Mouse (Mus musculus) limb, embryonic 10.5 days (tissue): ENCODE measurements at regions not wholly inside any gene's neighbourhood (a gene's known extent, or its start where the extent isn't known, plus 50 kb on each side); places are given as distances from the start of the nearest gene placed in this dataset.

ENCODE experiments used
- DNase-seq: peaks from one replicate; pipeline ENCODE4 v3.0.0-alpha.2; 2017; ENCODE audit warnings: low spot score
- H3K27ac ChIP-seq: fragments of 300-500 bp; sonication (generic); 2 replicates; pipeline ENCODE4 v1.5.1; 2016; ENCODE audit warnings: mild to moderate bottlenecking
- H3K27me3 ChIP-seq: fragments of 300-500 bp; sonication (generic); 2 replicates; pipeline ENCODE4 v1.6.1; 2016; ENCODE audit warnings: low read depth, mild to moderate bottlenecking; ENCODE audit not compliant: poor library complexity, severe bottlenecking
- H3K36me3 ChIP-seq: fragments of 300-500 bp; sonication (generic); 2 replicates; pipeline ENCODE4 v1.6.1; 2016; ENCODE audit warnings: mild to moderate bottlenecking, moderate library complexity
- H3K4me1 ChIP-seq: fragments of 300-500 bp; sonication (generic); 2 replicates; pipeline ENCODE4 v1.6.1; 2016
- H3K4me3 ChIP-seq: fragments of 300-500 bp; sonication (generic); 2 replicates; pipeline ENCODE4 v1.5.1; 2016; ENCODE audit warnings: mild to moderate bottlenecking, moderate library complexity
- H3K9me3 ChIP-seq: fragments of 300-500 bp; sonication (generic); replicated peaks from 2 replicates; pipeline ENCODE4 v1.6.1; 2016; ENCODE audit warnings: mild to moderate bottlenecking
- WGBS: fragments of 180-500 bp; shearing (Covaris S2); methylation state at CpG from one replicate; pipeline ENCODE4 v1.1.7; 2016; 5-methylcytosine and 5-hydroxymethylcytosine counted together

DNA sequence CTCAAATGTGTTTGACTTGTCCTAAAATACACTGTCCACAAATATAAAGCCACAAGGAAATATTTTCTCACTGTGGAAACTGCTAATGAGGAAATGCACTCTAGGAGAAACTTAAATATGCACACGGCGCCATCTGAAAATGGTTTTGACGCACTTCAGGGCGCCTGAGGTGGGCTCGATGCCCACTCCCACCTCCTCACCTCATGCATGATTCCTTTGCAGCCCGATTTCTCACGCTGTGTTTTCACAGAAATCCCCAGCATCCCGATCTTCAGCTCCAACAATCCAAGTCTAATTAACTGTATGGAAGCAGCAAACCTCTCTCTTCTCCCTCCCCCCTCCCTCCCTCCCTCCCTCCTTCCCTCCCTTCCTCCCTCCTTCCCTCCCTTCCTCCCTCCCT, 92.5 kb upstream of the Plcz1 start:
- Histone ChIP-seq H3K27me3 (no peaks in the 10 kb centered on the region), H3K36me3 (no peaks in the 10 kb centered on the region), H3K4me3 (no peak overlapping the region), H3K4me1 (peaks cover 9% of the 10 kb centered on the region), H3K9me3 (no peaks in the 10 kb centered on the region), H3K27ac (no peak overlapping the region)
- WGBS = 88% methylated on average over 8 of the region's 8 CpGs
- DNase-seq = no peak

DNA sequence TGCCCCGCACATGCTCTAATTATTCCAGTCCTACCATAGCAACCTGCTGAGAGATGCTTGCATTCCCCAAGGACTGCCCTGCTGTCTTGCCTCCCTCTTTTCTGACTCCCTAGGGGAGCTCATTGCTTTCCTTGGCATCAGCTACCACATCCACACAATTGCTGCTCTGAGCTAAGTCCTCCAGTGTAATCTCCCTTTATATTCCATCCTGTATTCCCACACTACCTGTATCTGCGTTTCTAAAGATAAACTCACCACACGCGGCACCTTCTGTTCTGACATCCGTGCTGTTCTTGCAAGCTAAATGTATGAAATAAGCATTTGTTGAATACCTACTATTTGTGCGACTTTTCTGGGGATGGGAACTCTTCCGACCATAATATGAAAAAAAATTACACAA, 85.4 kb upstream of the Plcz1 start:
- no peak for DNase-seq
- no peaks in the 10 kb centered on the region for H3K36me3 ChIP-seq
- no peaks in the 10 kb centered on the region for H3K27me3 ChIP-seq
- peaks cover 2% of the 10 kb centered on the region; the same call in 1 of the 2 replicates for H3K9me3 ChIP-seq
- 93% methylated on average over 7 of the region's 7 CpGs for WGBS
- H3K27ac ChIP-seq = no peak overlapping the region
- H3K4me3 ChIP-seq = no peak overlapping the region
- no peaks in the 10 kb centered on the region for H3K4me1 ChIP-seq

DNA sequence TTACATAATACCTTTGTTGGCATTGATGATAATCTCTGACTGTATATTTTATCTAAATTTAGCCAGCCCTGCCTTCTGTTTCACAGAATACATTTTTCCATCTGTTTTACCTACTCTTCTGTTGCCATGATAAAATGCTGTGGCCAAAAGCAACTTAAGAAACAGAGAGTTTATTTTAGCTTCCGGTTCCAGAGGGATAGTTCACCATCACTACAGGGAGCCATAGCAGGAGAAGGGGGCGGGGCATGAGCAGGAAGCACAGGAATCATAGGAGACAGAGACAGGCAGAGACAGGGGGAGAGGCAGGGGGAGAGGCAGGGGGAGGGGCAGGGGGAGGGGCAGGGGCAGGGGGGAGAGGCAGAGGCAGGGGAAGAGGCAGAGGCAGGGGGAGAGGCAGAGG, 72.8 kb upstream of the Plcz1 start:
- DNase-seq = no peak
- H3K27me3 ChIP-seq = no peaks in the 10 kb centered on the region
- WGBS = 96% methylated on average over 2 of the region's 2 CpGs
- no peaks in the 10 kb centered on the region for H3K36me3 ChIP-seq
- H3K9me3 ChIP-seq = no peaks in the 10 kb centered on the region
- H3K27ac ChIP-seq = no peak overlapping the region
- no peak overlapping the region for H3K4me3 ChIP-seq
- no peaks in the 10 kb centered on the region for H3K4me1 ChIP-seq

DNA sequence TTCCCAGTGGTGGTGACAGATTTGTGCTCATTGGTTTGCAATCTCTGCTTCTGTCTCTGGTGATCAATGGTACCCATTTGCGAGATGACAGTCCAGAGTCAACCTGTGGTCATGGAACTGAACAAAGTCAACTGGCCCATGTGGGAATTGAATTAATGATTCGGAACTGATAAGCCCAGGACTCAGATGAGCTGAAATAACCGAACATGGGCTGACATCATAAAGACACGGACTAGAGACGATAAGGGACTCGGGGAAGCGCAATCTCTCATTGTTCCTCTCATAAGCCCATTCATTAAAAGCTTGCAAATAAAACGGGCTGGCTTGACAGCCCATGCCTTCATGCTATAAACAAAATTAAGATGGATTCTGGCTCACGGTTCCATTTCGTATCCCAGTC, 70.8 kb upstream of the Plcz1 start:
- H3K36me3 ChIP-seq = no peaks in the 10 kb centered on the region
- 91% methylated on average over 10 of the region's 10 CpGs for WGBS
- H3K27ac ChIP-seq = no peak overlapping the region
- DNase-seq = no peak
- H3K4me1 ChIP-seq = no peaks in the 10 kb centered on the region
- H3K9me3 ChIP-seq = no peaks in the 10 kb centered on the region
- H3K4me3 ChIP-seq = no peak overlapping the region
- H3K27me3 ChIP-seq = no peaks in the 10 kb centered on the region

DNA sequence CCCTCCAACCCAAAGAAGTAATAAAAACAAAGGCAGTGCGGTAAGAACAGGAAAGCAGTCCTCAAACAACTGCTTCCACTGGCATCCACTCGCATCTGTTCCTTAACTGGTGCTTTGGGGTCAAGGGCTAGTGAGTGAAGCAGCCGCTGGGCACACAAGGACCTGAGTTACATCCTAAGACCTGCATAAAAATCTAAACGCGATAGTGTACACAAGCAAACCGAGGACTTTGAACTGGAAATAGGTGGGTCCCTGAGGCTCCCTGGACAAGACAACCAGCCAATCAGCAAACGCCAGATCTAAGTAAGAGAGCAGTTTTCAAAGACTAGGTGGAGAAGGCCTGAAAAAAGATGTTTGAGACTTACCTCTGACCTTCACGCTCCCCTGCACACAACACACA, 66.8 kb upstream of the Plcz1 start:
- Histone ChIP-seq H3K4me3 (no peak overlapping the region), H3K27ac (no peak overlapping the region), H3K36me3 (no peaks in the 10 kb centered on the region), H3K9me3 (no peaks in the 10 kb centered on the region), H3K27me3 (no peaks in the 10 kb centered on the region), H3K4me1 (no peaks in the 10 kb centered on the region)
- WGBS = 75% methylated on average over 8 of the region's 8 CpGs
- no peak for DNase-seq

DNA sequence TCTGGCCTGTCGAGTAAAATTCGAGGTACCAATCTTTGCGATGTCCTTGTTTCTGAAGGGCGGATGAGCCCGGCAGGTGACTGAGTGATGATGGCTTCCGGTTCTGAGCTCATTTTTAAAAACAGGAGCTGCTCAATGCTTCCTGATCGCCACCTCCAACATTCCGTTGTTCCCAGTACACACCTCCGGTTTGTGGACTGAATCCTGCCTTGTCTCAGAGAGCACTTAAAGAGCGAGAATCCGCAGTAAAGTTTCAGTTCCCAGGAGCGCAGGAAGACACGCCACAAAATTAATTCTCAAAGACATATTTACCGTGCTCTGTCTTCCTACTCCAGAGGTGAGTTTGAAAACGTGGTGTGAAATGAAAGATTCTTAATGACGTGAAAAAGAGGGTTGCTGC, 66.4 kb upstream of the Plcz1 start:
- DNase-seq = no peak
- H3K27me3 ChIP-seq = no peaks in the 10 kb centered on the region
- no peaks in the 10 kb centered on the region for H3K4me1 ChIP-seq
- H3K27ac ChIP-seq = no peak overlapping the region
- H3K9me3 ChIP-seq = no peaks in the 10 kb centered on the region
- H3K36me3 ChIP-seq = no peaks in the 10 kb centered on the region
- WGBS = 86% methylated on average over 16 of the region's 16 CpGs
- H3K4me3 ChIP-seq = no peak overlapping the region

DNA sequence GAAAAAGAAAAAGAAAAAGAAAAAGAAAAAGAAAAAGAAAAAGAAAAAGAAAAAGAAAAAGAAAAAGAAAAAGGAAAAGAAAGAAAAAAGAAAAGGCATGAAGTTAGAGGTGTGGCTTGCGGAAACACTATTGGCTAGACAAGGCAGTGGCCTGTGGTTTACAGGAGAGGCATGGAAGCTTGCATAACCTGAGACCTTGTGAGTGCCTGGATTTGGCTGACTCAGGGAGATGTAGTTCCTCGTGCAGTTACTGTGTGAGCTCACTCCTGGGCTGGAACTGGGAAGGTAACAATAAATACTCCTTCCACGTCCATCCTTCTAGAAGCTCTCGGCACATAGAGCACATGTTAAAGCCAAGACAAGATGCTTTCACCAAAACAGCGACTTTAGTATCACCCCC, 64.9 kb upstream of the Plcz1 start:
- H3K36me3 ChIP-seq = no peaks in the 10 kb centered on the region
- no peak overlapping the region for H3K4me3 ChIP-seq
- no peak overlapping the region for H3K27ac ChIP-seq
- no peaks in the 10 kb centered on the region for H3K4me1 ChIP-seq
- 89% methylated on average over 5 of the region's 5 CpGs for WGBS
- no peak for DNase-seq
- H3K27me3 ChIP-seq = no peaks in the 10 kb centered on the region
- H3K9me3 ChIP-seq = no peaks in the 10 kb centered on the region

DNA sequence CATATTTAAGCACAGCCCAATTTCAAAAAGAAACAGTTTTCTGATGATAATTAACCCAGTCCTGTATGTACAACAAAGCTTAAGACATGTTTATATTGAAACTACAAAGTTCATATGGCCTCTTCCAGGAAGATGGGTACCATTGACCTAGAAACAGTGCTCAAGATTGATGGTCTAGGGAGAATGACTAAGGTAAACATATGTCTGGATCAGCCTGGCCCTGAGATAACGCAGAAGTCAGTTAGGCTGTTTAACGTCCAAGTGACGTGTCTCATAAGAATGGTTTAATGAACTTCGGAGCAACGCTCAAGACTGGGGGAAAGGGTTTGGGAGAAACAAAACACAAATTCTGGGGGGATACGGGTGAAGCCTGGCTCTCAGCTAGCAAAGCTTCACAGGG, 60.8 kb upstream of the Plcz1 start:
- no peak overlapping the region for H3K27ac ChIP-seq
- WGBS = 43% methylated on average over 6 of the region's 6 CpGs
- DNase-seq = no peak

DNA sequence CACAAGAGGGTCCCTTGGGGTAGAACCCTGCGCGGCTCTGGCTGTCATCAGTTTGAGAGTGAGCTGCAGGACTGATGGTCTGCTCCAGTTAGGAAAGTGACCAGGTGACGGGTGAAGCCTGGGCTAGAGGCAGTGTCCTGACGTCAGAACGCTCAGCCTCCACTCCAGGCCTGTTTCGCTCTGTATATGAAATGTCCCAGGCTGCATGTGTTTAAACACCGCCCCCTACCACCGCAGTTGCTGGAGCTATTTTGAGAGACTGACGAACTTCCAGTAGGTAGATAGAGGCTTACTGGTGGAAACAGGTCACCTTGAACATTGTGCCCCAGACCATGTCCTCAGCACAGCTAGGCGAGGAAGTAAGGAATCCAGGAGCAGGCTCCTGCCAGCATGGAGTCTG, 54.2 kb upstream of the Plcz1 start:
- WGBS = 82% methylated on average over 10 of the region's 10 CpGs
- Histone ChIP-seq H3K4me3 (no peak overlapping the region), H3K36me3 (no peaks in the 10 kb centered on the region), H3K9me3 (no peaks in the 10 kb centered on the region), H3K4me1 (0 out of 2 replicates have a peak, but pooled peaks cover 4% of the 10 kb centered on the region), H3K27ac (no peak overlapping the region), H3K27me3 (no peaks in the 10 kb centered on the region)
- DNase-seq = no peak

More for the DNA sequence above, 60.8 kb upstream of the Plcz1 start:
- no peaks in the 10 kb centered on the region for H3K36me3 ChIP-seq
- no peaks in the 10 kb centered on the region for H3K27me3 ChIP-seq
- no peaks in the 10 kb centered on the region for H3K4me1 ChIP-seq
- no peaks in the 10 kb centered on the region for H3K9me3 ChIP-seq
- H3K4me3 ChIP-seq = no peak overlapping the region
